Mouse (Mus musculus) thymus, postnatal 36 days (tissue): ENCODE results near the gene Lifr.

Source experiments
- DNase-seq, 2 experiments: peaks; one replicate each; pipeline ENCODE4 v3.0.0; 2022; ENCODE audit warnings: mixed read lengths in 2 of 2

The Lifr gene

GRCm38 (mm10) chr15:7081795-7082194, 8.6 kb upstream of the Lifr start:
- DNase-seq = no peak

- no peak for DNase-seq
Observed at GRCm38 (mm10) chr15:7082901-7083300, 7.5 kb upstream of the Lifr start.

DNA sequence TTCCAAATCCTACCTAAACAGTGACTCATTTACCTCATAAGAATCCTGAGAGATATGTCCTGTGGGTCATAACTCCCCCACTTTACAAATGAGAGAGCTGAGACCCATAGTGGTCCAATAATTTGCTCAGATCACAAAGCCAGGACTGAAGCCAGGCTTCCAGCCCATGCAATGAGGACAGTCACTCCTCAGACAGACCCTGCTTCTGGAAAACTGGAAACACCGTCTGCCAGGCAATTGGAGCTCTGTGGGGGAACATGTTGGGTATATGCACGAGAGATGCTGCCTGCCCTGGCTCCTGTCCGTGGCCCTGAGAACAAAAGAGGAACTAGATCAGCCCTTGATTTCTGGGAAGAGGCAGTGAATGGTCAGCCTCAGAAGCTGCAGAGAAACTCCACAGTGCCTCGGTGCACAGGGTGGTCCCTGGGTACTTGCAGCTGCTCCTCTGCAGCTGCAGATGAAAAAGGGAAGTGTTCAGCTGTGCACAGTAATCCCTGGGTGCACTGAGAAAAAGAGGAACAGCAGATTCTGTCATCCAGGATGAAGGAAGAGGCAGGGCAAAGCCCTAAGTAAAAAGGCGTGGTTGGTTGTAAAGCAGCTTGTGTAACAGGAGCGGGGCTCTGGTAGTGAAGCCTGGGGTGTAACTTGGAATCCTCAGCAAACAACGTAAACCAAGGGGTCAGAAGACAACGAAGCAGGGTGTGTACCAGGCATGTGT, 5.5 kb upstream of the Lifr start:
- DNase-seq = no peak

GRCm38 (mm10) chr15:7088691-7089090, 1.7 kb upstream of the Lifr start:
- no peak for DNase-seq

DNA sequence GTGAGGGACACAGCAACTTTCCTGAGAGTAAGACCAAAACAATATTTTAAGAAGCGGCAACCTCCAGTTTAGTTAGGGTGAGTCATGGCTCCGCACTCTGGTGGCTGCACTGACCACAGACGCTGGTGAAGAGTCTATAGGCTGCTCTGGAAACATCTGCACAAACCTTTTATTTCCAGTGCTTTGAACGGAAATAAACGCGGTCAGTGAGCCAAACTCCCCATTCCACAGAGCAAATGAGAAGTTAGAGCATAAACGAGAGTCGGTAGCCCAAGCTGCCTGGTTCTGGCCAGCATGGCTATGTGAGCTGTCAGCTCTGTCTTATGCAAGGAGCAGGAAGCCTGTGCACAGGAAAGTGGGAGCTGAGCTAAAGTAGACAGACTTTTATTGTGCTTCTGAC, 1.9 kb downstream of the Lifr start:
- no peak for DNase-seq

- DNase-seq = no peak
Observed at GRCm38 (mm10) chr15:7099406-7099805, 9.0 kb downstream of the Lifr start.

DNA sequence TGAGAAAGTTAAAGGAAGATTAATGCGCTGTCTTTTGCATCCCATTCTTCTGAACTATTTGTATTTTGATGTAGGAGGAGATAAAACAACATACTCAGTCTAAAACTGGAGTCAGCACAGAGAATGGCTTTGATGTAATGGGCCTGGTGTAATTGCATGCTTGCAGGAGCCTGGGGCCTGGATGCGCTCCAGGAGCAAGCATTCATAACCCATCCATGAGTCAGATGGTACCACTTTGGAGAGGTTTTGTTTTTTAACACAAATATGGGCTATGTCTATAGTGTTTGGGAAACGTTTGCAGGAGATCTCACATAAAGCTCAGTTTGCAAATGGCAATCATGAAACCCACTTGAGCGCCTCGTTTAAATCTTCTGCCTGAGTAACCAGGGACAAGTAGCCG, 9.8 kb downstream of the Lifr start:
- no peak for DNase-seq

DNA sequence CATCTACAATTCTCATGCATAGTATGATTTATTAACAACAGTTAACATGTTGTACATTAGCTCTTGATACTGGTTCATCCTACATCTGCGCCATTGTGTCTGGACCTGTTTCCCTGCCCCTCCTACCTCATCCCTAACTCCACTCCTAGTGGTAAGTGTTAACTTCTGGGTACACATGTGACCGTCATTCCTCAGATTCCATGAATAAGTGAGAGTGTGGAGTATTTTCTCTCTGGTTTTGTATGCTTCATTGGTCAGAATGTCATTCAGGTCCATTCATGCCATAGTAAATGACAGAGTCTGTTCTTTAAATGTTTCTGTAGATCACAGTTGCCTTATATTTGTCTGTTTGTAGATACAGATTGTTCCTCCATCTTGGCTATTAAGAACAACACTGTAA, 12.6 kb downstream of the Lifr start:
- no peak for DNase-seq

- DNase-seq = no peak
Observed at GRCm38 (mm10) chr15:7105224-7105623, 14.8 kb downstream of the Lifr start.

- DNase-seq = no peak
Observed at GRCm38 (mm10) chr15:7108160-7108559, 17.7 kb downstream of the Lifr start.

- no peak for DNase-seq
Observed at GRCm38 (mm10) chr15:7112227-7112907, 22.0 kb downstream of the Lifr start.

GRCm38 (mm10) chr15:7113906-7114305, 23.5 kb downstream of the Lifr start:
- no peak for DNase-seq

DNA sequence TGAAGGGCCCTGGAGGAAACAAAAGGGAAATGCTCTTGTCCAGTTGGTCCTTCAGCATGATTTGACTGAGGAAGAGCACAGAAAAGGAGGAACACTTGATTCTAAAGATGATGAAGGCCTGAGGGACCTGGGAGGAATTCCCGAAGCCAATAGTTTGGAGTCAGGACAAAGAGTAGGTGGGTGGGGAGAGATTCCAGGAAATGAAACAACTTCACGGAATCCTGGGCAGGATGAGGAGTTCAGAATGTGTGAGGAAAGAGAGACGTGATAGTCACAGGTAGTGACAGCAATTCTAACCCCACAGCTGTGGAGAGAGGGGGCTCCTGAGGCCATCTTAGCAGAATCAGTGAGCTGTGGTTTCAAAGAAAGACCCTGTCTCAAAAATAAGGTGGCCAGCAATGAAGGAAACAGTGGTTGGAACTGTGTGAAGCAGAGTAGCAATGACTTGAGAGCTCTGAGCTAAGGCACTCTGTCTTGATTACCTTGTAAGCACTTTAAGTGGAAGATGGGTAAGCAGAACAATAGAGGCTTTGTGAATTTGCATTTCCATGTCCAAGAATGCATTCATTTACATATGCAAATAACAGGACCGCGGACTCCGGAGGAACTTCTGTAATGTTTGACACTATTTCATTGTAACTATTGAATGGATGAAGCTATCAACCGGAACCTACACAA, 25.1 kb downstream of the Lifr start:
- DNase-seq = no peak

- DNase-seq = no peak
Observed at GRCm38 (mm10) chr15:7116216-7116615, 25.8 kb downstream of the Lifr start.

GRCm38 (mm10) chr15:7116699-7117098, 26.3 kb downstream of the Lifr start:
- DNase-seq = no peak

DNA sequence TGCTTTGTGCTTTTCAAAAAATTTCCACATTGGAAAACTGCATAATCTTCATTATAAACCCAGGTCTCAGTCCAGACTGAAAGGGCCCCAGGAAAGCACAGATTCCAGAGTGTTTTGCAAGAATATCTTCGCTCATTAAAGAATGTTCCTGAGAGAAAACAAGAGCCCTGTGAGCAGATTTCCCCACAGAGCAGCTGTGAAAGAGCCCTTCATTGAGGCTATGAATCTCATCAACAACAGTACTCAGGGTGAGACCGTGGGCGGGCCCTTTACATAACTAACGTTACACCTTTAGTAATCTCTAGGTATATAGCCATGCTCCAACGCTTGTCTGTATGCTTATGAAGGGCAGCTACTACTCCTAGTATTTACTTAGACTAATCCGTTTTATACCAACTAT, 27.5 kb downstream of the Lifr start:
- DNase-seq = no peak

GRCm38 (mm10) chr15:7118849-7119248, 28.4 kb downstream of the Lifr start:
- DNase-seq = no peak

DNA sequence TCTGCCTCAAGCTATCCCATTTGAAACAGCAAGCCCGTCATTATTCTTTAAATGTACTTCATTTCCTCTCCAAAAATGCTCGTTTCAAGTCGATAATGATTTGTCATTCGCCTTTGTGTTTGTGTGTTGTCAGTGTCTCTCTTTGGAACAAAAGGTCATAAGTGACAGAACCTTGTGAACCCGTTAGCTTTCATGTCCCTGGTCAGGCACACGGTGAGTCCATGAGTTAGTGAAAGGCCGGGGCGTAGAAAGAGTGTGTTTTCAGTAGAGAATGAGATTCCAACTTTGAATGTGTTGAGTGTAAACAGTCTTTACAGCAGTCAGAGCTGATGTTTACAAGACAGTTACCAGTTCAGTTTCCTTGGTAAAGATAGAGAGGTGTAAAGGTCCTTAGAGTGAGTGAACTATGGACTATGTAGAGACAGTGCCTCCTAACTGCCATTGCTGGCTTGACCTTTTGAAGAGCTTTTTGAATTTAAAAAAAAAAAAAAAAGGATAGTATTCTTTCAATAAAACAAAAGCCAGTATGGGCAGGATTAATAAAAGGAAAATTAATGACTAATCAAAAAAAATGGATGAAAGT, 29.6 kb downstream of the Lifr start:
- no peak for DNase-seq

- no peak for DNase-seq
Observed at GRCm38 (mm10) chr15:7123781-7124450, 33.5 kb downstream of the Lifr start.

- no peak for DNase-seq
Observed at GRCm38 (mm10) chr15:7126171-7126570, 35.8 kb downstream of the Lifr start.

GRCm38 (mm10) chr15:7128627-7129126, 38.3 kb downstream of the Lifr start:
- DNase-seq = no peak

GRCm38 (mm10) chr15:7129127-7129943, 38.9 kb downstream of the Lifr start:
- DNase-seq = peak; percentile 60 to 61
